Mouse (Mus musculus): ENCODE measurements around the gene Spdye4b.
A peak's percentile ranks its signal among the peaks of the same experiment; 100 is the strongest.
"Not testable (repeated sequence)": the region's sequence is repeated elsewhere in the genome, so short reads cannot be mapped to it uniquely, and the experiment has no call there.

The Spdye4b gene

GRCm38 (mm10) chr5:143180255-143181076 is at the start of gene Spdye4b, which contains the start of gene Rbak:
Spdye4b (plus strand) TSS chr5:143181017.
Rbak (minus strand) TSS chr5:143180775.
- peak; percentile 76 for DNase-seq (ENCODE audit: low read depth)

GRCm38 (mm10) chr5:143132935-143133514 is 47.8 kb upstream of the Spdye4b start:
- no peak for DNase-seq (ENCODE audit: low read depth)

- DNase-seq (ENCODE audit: low read depth): not testable (repeated sequence)
Observed at GRCm38 (mm10) chr5:143134216-143135010, 46.4 kb upstream of the Spdye4b start.

- DNase-seq (ENCODE audit: low read depth): no peak
Observed at GRCm38 (mm10) chr5:143135042-143135441, 45.8 kb upstream of the Spdye4b start.

GRCm38 (mm10) chr5:143137580-143137979 is 43.2 kb upstream of the Spdye4b start:
- DNase-seq (ENCODE audit: low read depth): no peak

- no peak for DNase-seq (ENCODE audit: low read depth)
Observed at GRCm38 (mm10) chr5:143147481-143147880, 33.3 kb upstream of the Spdye4b start, which contains the start of gene Olfr718-ps1. Olfr718-ps1 (minus strand) TSS chr5:143147581.

GRCm38 (mm10) chr5:143148661-143149060 is 32.2 kb upstream of the Spdye4b start:
- DNase-seq (ENCODE audit: low read depth): no peak

GRCm38 (mm10) chr5:143149536-143149935 is 31.3 kb upstream of the Spdye4b start:
- no peak for DNase-seq (ENCODE audit: low read depth)

GRCm38 (mm10) chr5:143150044-143150443 is 30.8 kb upstream of the Spdye4b start:
- no peak for DNase-seq (ENCODE audit: low read depth)

GRCm38 (mm10) chr5:143153756-143154155 is 27.1 kb upstream of the Spdye4b start:
- DNase-seq (ENCODE audit: low read depth): no peak

GRCm38 (mm10) chr5:143155534-143155933 is 25.3 kb upstream of the Spdye4b start:
- no peak for DNase-seq (ENCODE audit: low read depth)

GRCm38 (mm10) chr5:143165508-143166070 is 15.2 kb upstream of the Spdye4b start:
- peak; percentile 56 for DNase-seq (ENCODE audit: low read depth)

- no peak for DNase-seq (ENCODE audit: low read depth)
Observed at GRCm38 (mm10) chr5:143175970-143176369, 4.8 kb upstream of the Spdye4b start.

- no peak for DNase-seq (ENCODE audit: low read depth)
Observed at GRCm38 (mm10) chr5:143177541-143178200, 3.1 kb upstream of the Spdye4b start.

GRCm38 (mm10) chr5:143179179-143179578 is 1.6 kb upstream of the Spdye4b start:
- DNase-seq (ENCODE audit: low read depth): peak; percentile 11

GRCm38 (mm10) chr5:143188014-143188413 is 7.2 kb downstream of the Spdye4b start:
- DNase-seq (ENCODE audit: low read depth): not testable (repeated sequence)

- no peak for DNase-seq (ENCODE audit: low read depth)
Observed at GRCm38 (mm10) chr5:143192806-143193205, 12.0 kb downstream of the Spdye4b start.

GRCm38 (mm10) chr5:143194747-143195146 is 13.9 kb downstream of the Spdye4b start:
- DNase-seq (ENCODE audit: low read depth): not testable (repeated sequence)

GRCm38 (mm10) chr5:143195166-143195565 is 14.3 kb downstream of the Spdye4b start:
- DNase-seq (ENCODE audit: low read depth): no peak

- no peak for DNase-seq (ENCODE audit: low read depth)
Observed at GRCm38 (mm10) chr5:143196506-143196905, 15.7 kb downstream of the Spdye4b start.

- DNase-seq (ENCODE audit: low read depth): no peak
Observed at GRCm38 (mm10) chr5:143205015-143205414, 24.2 kb downstream of the Spdye4b start.

GRCm38 (mm10) chr5:143213832-143214231 is 33.0 kb downstream of the Spdye4b start:
- DNase-seq (ENCODE audit: low read depth): no peak
